Mouse (Mus musculus) cerebellum, adult 11 months (tissue): ENCODE results near the gene Slc35g3.

ENCODE experiments used
- DNase-seq: peaks from one replicate; pipeline ENCODE4 v3.0.0; 2022

The Slc35g3 gene

DNA sequence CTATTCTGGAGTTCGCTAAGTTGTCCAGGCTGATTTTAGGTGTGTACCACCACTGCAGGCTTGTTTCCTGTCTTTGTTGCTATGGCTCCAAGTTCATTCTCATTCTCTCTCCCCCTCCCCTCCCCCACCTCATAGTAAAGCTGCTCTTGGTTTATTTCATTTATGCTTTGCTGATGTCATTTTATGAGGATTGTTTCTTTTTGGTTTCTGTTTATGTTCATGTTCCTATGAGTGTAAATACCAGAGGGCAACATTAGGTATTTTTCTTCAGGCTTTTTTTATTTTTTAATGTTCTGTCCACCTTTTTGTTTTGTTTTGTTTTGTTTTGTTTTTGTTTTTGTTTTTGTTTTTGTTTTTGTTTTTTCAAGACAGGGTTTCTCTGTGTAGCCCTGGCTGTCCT lies at the start of gene Slc35g3:
Slc35g3 (minus strand) TSS at position 101 of the 400 bp plus-strand sequence.
- DNase-seq: no peak

- DNase-seq: no peak
Measured at GRCm38 (mm10) chr11:69810280-69810679, 48.5 kb upstream of the Slc35g3 start.

DNA sequence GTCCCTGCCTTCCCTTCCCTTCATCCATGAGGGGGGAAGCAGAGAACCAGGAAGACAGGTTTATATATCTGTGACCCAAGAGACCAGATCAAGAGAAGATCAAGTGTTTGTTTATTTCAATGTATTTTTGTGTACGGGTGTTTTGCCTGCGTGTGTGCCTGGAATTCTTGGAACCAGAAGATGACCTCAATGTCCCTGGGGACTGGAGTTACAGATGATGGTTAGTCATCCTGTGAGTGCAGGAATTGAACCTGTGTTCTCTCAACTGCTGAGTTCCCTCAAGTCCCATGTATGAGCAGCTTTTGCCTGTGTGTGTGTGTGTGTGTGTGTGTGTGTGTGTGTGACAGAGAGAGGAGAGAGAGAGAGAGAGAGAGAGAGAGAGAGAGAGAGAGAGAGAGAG lies 45.9 kb upstream of the Slc35g3 start:
- DNase-seq: no peak

GRCm38 (mm10) chr11:69806378-69806777 lies 44.6 kb upstream of the Slc35g3 start:
- DNase-seq: no peak

- no peak for DNase-seq
Measured at GRCm38 (mm10) chr11:69804972-69805909, 43.5 kb upstream of the Slc35g3 start, which contains the start of gene Tmem102. Tmem102 (minus strand) TSS chr11:69805624.

- no peak for DNase-seq
Measured at GRCm38 (mm10) chr11:69804652-69804940, 42.8 kb upstream of the Slc35g3 start.

DNA sequence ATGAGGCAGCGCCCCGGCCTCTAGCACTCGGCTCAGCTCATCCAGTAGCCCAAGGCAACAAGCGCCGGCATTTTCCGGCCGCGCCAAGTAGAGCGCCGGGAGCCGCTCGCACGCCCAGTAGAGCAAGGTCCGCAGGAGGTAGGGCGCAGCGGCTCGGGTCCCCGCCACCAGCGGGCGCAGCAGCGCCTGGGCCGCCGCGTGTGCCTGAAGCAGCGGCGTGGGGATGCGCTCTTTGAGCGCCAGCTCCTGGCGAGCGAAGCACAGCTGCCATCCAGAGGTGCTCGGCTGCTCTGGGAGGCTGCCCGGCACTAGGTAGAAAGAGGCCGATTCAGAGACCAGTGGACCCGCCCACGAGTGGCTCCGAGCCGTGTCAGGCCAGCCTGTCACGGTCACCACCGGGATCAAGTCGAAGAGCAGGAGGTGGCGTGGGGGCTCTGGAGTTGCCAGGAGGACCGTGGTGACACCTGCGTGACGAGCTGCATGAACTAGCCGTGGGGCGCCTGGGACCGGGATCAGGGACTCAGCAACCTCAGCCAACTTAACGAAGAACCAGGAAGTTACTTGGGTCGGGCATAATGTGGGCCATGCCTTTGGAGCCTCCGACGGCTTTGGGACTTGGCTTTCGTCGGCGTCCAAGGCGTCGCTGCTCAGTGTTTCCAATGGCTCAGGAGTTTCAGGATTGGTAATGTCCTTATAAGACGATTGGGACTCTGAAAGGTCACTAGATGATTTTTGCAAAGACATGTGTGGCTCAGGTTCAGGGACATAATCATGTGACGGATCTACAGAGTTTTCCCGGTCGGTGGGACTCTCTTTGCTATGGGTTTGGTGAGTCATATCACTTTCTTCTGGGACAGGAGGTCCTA lies 42.3 kb upstream of the Slc35g3 start:
- no peak for DNase-seq

GRCm38 (mm10) chr11:69803328-69803727 lies 41.6 kb upstream of the Slc35g3 start:
- DNase-seq: no peak

GRCm38 (mm10) chr11:69802648-69803105 lies 40.9 kb upstream of the Slc35g3 start:
- DNase-seq: no peak

DNA sequence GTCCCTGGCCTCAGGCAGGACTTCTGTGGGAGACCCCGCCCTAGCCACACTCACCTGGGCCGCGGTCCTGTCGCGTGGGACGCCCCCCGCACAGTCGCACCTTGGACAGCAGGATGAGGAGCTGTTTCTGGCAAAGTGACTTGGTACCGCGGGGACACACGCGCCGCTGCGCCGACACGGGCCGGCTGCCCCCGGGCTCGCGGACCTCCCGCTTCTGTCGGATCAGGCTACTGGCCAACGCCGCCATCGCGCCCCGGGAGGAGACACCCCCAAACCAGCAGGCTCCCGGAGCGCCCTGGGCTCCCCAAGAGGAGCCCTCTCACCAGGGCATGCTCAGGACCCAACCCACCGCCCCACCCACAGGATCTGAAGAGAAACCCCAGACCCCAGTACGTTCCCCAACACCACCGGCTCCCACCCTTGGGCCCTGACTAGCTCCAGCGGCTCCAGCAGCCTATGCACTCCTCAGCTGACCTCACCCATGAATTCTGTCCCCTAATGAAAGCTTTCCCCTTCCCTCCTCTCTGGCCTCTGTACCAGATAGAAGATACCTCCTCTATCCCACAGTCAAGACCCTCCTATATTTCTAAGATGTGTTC lies 39.7 kb upstream of the Slc35g3 start, which contains the start of gene Fgf11:
Fgf11 (minus strand) TSS at position 479 of the 599 bp plus-strand sequence.
- DNase-seq: no peak

DNA sequence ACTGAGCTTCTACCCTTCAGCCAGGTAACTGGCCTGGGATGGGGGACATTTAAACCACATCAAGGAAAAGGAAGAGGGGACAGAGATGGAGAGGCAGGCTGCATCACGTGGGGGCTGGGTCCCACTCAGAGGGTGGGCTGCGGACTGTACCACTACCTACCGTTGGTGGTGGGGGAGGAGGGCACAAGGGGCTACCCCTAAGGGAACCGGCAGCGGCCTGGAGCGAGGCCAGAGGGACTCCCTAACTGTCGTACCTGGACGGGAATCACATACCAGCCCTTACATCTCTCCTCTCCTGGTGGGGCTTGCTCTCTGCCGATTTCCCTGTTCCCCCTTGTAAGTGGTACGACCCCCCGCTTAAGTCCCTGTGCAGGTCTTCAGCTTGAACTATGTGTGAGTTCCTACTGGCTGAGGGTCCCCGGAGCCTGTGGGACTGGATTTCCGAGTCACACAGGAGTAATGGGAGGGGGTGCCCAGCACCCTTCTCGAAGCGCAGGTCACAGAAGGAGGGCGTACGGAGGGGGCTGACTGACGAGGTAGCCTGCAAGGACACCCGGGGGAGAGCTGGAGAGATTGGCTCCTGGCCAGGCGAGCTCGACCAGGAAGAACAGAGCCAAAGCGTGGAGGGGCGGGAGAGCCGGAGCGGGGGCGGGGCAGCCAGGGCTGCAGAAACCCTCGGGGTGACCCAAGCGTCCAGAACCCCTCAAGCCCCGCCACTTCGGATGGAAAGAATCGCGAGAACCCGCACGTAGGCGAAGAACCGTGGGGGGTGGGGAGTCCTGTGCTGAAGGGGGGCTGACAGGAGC lies 38.8 kb upstream of the Slc35g3 start:
- DNase-seq: no peak

DNA sequence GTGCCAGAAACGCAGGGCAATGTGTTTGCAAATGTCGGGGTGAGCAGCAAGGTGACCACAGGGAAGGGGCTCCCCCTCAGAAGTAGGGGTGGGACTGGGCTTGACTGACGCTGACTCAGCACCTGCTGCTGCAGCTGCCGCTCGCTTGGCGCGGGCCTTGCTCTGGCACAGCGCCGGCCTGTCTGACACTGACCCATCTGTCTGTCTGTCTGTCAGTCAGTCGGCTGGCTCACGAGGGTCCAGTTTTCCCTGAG lies 38.3 kb upstream of the Slc35g3 start:
- DNase-seq: no peak

DNA sequence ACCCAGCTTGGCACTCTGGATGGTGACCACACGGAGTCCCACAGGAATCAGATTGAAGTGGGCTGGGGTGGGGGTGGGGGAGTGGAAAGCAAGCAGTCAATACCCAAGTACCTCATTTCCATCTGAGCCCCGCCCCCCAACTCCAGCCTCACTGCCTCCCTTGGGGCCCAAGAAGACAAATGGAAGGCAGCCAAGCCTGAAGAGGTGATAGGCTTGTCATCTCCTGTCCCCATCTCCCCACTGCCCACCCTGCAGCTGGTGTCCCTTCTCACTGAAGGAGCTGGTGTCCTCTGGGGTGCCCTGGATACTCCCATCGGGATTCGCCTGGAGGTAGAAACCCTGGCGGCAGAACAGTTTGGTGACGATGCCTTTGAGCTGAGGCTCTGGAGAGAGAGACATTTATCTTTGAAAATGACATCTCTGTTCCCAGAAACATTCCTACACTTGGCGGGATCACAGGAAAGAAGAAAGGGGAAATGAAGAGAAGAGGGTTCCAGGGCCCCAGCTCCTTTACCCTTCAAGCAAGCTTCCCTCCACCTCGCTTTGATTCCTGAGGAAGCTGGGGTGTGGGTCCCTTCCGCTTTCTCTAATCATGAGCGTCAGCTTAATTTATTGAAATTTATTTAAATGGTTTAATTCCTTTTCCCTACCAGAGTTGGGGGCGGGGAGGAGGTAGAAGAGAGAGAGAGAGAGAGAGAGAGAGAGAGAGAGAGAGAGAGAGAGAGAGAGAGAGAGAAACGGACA lies 37.8 kb upstream of the Slc35g3 start:
- no peak for DNase-seq

DNA sequence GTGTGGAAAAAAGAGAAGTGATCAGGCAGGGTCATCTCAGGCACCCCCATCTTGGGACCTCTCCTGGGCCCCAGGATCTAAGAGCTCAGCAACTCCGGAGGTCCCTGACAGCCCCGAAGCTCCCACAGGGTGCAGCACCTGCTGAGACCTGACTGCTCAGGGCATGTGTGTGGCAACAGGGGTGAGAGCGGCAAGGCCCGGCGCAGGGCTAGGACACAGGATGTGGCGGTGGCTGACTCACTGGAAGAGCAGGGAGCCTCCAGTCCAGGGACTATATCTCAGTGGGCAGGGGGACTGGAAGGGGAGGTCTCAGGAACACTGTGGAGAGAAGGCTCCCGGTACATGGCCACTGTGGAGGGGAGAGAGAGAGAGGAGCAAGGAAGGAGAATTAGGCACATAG lies 36.2 kb upstream of the Slc35g3 start:
- no peak for DNase-seq

DNA sequence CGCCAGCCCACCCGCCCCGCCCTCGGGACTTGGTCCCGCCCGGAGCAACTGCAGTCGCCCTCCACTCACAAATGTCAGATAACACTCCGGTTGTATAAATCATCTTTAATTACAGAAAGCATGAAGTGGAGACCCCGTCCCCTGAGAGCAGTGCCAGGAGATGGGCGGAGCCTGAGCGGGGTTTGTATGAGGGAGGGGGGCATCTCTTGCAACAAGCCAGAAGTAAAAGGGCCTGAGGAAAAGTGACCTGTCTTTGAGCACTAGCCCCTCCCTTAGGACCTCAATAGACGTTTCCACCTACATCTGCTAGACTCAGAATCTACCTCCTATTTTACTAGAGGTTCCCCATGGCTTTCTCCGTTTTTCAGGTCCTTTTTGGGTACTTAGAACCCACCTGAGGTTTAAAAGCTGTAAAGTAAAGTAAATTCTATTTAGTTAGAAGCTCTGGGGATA lies 34.2 kb upstream of the Slc35g3 start:
- DNase-seq: no peak

GRCm38 (mm10) chr11:69795168-69795982 lies 33.6 kb upstream of the Slc35g3 start, which contains the start of gene Chrnb1:
Chrnb1 (minus strand) TSS chr11:69795943.
- peak; percentile 80 for DNase-seq

DNA sequence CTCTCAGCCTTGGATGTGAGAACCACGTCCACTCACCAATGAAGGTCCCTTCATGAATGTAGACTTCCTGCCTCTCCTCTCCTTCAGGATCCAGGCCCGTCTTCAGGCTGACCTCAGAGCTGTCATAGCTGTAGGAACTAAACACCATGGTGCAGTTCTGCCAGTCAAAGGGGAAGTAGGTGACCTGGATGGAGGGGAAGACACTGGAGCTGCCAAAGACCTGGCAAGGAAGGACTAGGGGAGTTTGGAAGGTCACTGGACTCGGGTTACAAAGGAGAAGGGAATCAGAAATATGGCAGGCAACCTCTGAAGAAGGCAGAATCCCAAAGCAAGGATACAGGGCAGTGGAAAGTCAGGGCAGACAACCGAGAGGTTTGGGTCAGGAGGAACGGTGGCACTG lies 31.7 kb upstream of the Slc35g3 start:
- DNase-seq: no peak

DNA sequence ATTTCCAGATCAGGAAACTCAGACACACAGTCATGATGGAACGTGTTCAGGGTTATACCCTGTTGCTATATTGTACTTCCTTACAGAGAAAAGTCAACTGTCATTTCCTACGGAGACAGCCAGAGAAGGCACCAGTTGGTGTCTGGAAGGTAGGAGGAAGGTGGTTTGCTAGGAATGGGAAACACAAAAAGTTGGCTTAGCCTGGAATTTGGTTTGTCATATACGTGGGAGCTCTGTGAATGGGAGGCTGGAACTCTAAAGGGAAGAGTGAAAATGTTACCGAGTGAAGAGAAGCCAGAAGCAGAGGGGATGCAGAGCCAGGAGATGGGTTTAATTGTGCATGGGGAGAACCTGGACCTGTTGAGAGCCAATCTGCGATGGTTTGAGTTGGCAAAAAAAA lies 29.7 kb upstream of the Slc35g3 start:
- DNase-seq: no peak

GRCm38 (mm10) chr11:69789431-69789830 lies 27.7 kb upstream of the Slc35g3 start:
- DNase-seq: no peak

GRCm38 (mm10) chr11:69787306-69787705 lies 25.5 kb upstream of the Slc35g3 start:
- DNase-seq: no peak

GRCm38 (mm10) chr11:69784793-69785272 lies 23.1 kb upstream of the Slc35g3 start:
- no peak for DNase-seq
